Mouse (Mus musculus): Measurements from ENCODE around the gene Mapk10. TPM values are rescaled to one million over a fixed set of nuclear protein-coding genes. Genes with fewer than 3 reads are reported as not detected.
"Not testable (repeated sequence)": the region's sequence is repeated elsewhere in the genome, so short reads cannot be mapped to it uniquely, and the experiment has no call there.

The Mapk10 gene
- polyA plus RNA-seq, 1 experiment: 36.1 TPM

DNA sequence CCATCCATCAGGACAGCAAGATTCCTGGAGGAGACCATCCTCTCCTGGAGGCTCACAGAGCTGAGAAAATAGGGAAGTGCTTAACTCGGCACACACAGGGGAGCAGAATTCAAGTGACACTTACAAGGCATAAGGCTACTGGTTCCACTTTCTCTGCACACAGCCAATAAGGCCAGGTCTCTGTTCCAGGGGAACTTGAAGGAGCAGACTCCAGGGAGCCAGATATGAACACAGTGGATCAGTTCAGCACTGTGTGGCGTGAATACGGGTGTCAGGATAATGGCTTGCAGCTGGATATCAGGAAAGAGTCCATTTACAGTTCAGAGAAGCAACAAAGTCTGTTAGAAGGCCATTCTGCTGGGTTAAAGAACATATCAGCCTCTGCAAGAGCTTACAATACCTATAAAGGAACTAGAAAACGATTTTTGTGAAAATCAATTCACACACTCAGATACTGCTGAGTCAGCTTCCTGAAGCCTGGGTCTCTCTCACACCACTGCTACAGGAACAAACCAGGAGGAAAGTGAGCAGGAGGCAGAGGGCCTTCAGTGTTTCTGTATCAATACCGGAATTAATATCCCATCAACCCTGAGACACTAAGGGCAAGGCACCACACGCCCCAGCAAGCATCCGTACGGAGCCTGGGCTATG is 263.9 kb downstream of the Mapk10 start:
- no peaks in the 10 kb centered on the region for H3K36me3 ChIP-seq (ENCODE audit: control insufficient read depth, insufficient read depth, low read length)
- no peak overlapping the region for H3K4me3 ChIP-seq (ENCODE audit: control insufficient read depth, low read depth, low read length)
- H3K4me1 ChIP-seq (ENCODE audit: control insufficient read depth, insufficient read depth, low read length): no peaks in the 10 kb centered on the region
- H3K27me3 ChIP-seq (ENCODE audit: control insufficient read depth, insufficient read depth, low read length): no peaks in the 10 kb centered on the region
- TF ChIP-seq CTCF (IDR thresholded peaks at IDR 0.05; ENCODE audit: control insufficient read depth, insufficient read depth, insufficient replicate concordance, low read depth, low read length) (no peak), POLR2A (IDR thresholded peaks at IDR 0.05; ENCODE audit: control insufficient read depth, low read depth, low read length) (no peak)
- H3K27ac ChIP-seq (ENCODE audit: control insufficient read depth, insufficient read depth, low read depth, low read length): no peak overlapping the region

DNA sequence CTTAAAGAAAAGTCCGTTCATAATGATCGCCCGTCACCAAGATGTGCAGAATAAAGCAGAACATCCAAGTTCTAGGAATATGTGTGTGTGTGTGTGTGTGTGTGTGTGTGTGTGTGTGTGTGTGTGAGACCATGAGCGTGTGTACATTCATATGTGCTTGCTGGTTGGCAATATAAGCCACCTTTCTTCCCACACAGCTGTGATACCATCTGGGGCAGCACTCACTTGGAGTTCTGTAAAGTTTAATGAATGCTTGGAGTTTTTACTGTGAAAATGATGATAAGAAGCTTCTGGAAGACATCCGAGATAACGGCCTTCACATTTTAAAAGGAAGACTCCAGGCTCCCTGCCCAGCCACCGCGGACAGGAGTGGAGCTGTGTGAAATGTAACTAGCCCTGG is 264.5 kb downstream of the Mapk10 start:
- TF ChIP-seq CTCF (IDR thresholded peaks at IDR 0.05; ENCODE audit: control insufficient read depth, insufficient read depth, insufficient replicate concordance, low read depth, low read length) (no peak), POLR2A (IDR thresholded peaks at IDR 0.05; ENCODE audit: control insufficient read depth, low read depth, low read length) (no peak)
- H3K27ac ChIP-seq (ENCODE audit: control insufficient read depth, insufficient read depth, low read depth, low read length): no peak overlapping the region
- H3K4me1 ChIP-seq (ENCODE audit: control insufficient read depth, insufficient read depth, low read length): no peaks in the 10 kb centered on the region
- H3K4me3 ChIP-seq (ENCODE audit: control insufficient read depth, low read depth, low read length): no peak overlapping the region
- no peaks in the 10 kb centered on the region for H3K27me3 ChIP-seq (ENCODE audit: control insufficient read depth, insufficient read depth, low read length)
- no peaks in the 10 kb centered on the region for H3K36me3 ChIP-seq (ENCODE audit: control insufficient read depth, insufficient read depth, low read length)

DNA sequence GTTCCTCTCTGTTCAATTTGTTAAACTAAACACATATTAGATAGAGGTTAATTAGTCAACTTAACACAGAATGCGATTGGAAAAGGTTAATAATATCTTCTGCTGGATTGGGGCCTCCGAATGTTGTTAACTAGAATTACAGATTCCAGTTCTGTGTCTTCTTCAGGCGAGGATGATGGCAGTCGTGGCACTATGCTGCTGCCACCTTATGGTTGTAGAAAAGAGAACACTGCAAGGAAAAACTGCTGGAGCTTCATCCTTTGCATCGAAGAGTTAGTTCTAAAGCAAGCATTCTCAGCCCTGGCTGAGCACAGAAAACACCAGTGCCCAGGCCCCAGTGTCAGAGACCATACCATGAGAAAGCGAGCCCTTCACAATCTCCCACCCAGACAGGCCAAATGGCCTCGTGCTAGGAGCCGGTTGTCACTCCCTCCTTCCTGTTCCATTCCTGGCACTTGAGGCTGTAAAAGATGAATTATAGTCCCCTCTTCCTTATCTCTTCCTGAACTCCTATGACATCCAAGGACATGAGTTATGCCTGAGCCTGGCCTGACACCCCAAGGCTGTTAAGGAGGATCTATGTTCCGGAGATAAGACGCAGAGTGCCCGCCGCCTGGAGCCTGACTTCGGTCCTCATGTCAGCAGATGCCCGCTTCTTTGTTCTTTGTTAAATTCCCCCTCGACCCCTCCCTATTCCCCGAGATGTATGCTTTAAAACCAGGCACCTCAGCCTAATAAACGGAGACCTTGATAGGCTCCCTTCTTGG is 267.1 kb downstream of the Mapk10 start:
- not testable (repeated sequence) for H3K4me1 ChIP-seq (ENCODE audit: control insufficient read depth, insufficient read depth, low read length); H3K4me3 ChIP-seq (ENCODE audit: control insufficient read depth, low read depth, low read length); H3K36me3 ChIP-seq (ENCODE audit: control insufficient read depth, insufficient read depth, low read length); H3K27me3 ChIP-seq (ENCODE audit: control insufficient read depth, insufficient read depth, low read length); H3K27ac ChIP-seq (ENCODE audit: control insufficient read depth, insufficient read depth, low read depth, low read length)

DNA sequence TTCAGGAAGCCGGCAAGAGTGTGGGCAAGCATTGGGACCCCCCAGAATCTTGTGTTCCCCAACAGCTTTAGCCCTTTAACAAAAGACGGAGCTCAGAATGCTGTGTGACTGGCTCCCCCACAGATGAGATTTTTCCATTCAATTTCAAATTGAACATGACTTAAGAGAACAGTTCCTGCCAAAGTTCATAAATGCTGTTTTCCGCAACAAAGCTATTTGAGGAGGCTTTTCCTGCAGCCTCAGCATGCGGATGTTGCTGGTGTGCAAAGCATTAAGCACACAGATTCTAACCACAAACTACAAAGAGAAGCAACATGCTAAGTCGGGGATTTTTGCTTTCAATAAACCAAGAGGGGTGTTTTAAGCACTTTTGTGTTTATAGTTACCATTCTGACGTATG is 281.0 kb downstream of the Mapk10 start:
- Histone ChIP-seq H3K4me3 (ENCODE audit: control insufficient read depth, low read depth, low read length) (no peak overlapping the region), H3K27me3 (ENCODE audit: control insufficient read depth, insufficient read depth, low read length) (no peaks in the 10 kb centered on the region), H3K27ac (ENCODE audit: control insufficient read depth, insufficient read depth, low read depth, low read length) (no peak overlapping the region), H3K4me1 (ENCODE audit: control insufficient read depth, insufficient read depth, low read length) (no peaks in the 10 kb centered on the region), H3K36me3 (ENCODE audit: control insufficient read depth, insufficient read depth, low read length) (no peaks in the 10 kb centered on the region)
- TF ChIP-seq POLR2A (IDR thresholded peaks at IDR 0.05; ENCODE audit: control insufficient read depth, low read depth, low read length) (no peak), CTCF (IDR thresholded peaks at IDR 0.05; ENCODE audit: control insufficient read depth, insufficient read depth, insufficient replicate concordance, low read depth, low read length) (no peak)

DNA sequence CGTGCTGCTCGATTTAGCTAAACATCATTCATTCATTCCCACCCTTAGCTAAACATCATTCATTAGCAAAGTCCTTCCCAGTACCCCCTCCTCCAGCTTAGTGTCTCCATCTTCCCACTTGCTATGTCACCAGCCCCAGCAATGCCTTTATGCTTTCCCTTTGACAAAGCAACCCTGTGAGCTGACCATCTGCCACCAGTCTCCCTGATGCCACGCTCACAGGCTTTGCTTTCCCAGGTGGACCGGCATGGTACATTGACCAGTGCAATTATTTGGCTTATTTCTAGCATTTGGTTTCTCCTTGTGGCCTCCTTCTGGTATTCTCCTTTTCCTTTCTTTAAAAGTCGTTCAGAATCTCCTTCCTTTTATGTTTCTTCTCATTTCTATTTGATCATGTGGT is 284.3 kb downstream of the Mapk10 start:
- no peaks in the 10 kb centered on the region for H3K27me3 ChIP-seq (ENCODE audit: control insufficient read depth, insufficient read depth, low read length)
- no peaks in the 10 kb centered on the region for H3K4me1 ChIP-seq (ENCODE audit: control insufficient read depth, insufficient read depth, low read length)

DNA sequence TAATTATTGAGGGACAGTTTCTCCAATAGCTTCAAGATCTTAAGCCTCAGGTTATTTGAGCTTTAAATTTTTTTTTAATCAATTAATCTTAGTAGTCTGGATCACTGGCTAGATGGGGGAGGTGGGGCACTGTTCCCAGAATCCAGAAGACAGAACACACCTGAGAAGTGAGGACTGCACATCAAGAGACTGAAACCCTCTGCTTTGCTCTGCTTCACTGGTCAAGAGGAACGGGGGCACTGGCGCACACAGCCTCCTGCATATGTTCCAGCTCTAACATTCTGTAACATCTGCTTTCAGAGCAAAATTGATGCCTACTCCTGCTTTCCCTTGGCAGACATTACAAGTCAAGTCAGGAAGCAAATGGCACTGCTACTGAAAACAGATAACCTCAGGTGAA is 290.9 kb downstream of the Mapk10 start:
- H3K4me1 ChIP-seq (ENCODE audit: control insufficient read depth, insufficient read depth, low read length): no peaks in the 10 kb centered on the region
- no peak overlapping the region for H3K27ac ChIP-seq (ENCODE audit: control insufficient read depth, insufficient read depth, low read depth, low read length)
- H3K4me3 ChIP-seq (ENCODE audit: control insufficient read depth, low read depth, low read length): no peak overlapping the region
- TF ChIP-seq POLR2A (IDR thresholded peaks at IDR 0.05; ENCODE audit: control insufficient read depth, low read depth, low read length) (no peak), CTCF (IDR thresholded peaks at IDR 0.05; ENCODE audit: control insufficient read depth, insufficient read depth, insufficient replicate concordance, low read depth, low read length) (no peak)
- H3K36me3 ChIP-seq (ENCODE audit: control insufficient read depth, insufficient read depth, low read length): no peaks in the 10 kb centered on the region
- H3K27me3 ChIP-seq (ENCODE audit: control insufficient read depth, insufficient read depth, low read length): no peaks in the 10 kb centered on the region

More for the DNA sequence above, 284.3 kb downstream of the Mapk10 start:
- TF ChIP-seq POLR2A (IDR thresholded peaks at IDR 0.05; ENCODE audit: control insufficient read depth, low read depth, low read length) (no peak), CTCF (IDR thresholded peaks at IDR 0.05; ENCODE audit: control insufficient read depth, insufficient read depth, insufficient replicate concordance, low read depth, low read length) (no peak)
- no peaks in the 10 kb centered on the region for H3K36me3 ChIP-seq (ENCODE audit: control insufficient read depth, insufficient read depth, low read length)
- H3K27ac ChIP-seq (ENCODE audit: control insufficient read depth, insufficient read depth, low read depth, low read length): no peak overlapping the region
- H3K4me3 ChIP-seq (ENCODE audit: control insufficient read depth, low read depth, low read length): no peak overlapping the region

DNA sequence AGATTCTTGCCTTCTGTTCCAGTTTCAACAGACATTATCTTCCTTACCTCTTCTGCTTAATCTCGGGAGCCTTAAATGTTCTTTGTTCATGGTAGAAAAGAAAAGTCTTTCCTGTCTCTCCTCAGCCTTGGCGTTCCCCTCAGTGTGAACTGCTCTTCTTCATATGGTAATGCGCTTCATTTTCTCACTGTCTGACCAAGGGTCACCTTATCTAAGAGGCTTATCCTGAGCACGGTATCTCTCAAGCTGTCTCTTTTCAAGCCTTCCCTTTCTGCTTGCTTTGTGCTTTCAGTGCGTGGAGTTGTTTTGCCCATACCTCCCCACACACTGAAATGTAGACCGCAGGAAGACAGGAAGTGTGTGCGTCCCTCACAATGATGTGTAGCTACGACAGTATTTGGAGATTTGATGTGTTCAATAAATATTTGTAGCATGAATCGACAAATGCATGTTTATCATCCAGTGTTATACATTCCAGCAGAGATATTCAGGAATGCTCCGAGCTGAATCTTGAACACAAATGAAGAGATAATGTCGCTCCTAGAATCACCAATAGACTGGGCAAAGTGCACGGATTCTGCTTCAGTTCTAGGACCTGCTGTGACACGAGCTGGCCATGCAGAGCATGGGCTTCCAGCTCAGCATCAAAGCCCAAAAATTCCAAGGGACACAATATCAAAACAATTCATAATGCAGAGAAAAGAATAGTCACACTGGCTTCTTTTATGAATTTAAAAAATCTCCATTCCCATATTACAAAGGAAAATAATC is 305.5 kb downstream of the Mapk10 start:
- Histone ChIP-seq H3K27ac (ENCODE audit: control insufficient read depth, insufficient read depth, low read depth, low read length) (no peak overlapping the region), H3K4me3 (ENCODE audit: control insufficient read depth, low read depth, low read length) (no peak overlapping the region; the same call in 1 of the 2 replicates)
- TF ChIP-seq CTCF (IDR thresholded peaks at IDR 0.05; ENCODE audit: control insufficient read depth, insufficient read depth, insufficient replicate concordance, low read depth, low read length) (no peak), POLR2A (IDR thresholded peaks at IDR 0.05; ENCODE audit: control insufficient read depth, low read depth, low read length) (no peak)

More for the DNA sequence above, 305.5 kb downstream of the Mapk10 start:
- peaks cover 4% of the 10 kb centered on the region for H3K4me1 ChIP-seq (ENCODE audit: control insufficient read depth, insufficient read depth, low read length)
- H3K27me3 ChIP-seq (ENCODE audit: control insufficient read depth, insufficient read depth, low read length): no peaks in the 10 kb centered on the region
- no peaks in the 10 kb centered on the region for H3K36me3 ChIP-seq (ENCODE audit: control insufficient read depth, insufficient read depth, low read length)
